Mouse (Mus musculus): ENCODE data around the gene Col4a5. TPM values are rescaled to one million over a fixed set of nuclear protein-coding genes. Genes with fewer than 3 reads are reported as not detected.
A peak's percentile ranks its signal among the peaks of the same experiment; 100 is the strongest.

Col4a5 gene
- polyA plus RNA-seq, 1 experiment: 13.1 TPM

DNA sequence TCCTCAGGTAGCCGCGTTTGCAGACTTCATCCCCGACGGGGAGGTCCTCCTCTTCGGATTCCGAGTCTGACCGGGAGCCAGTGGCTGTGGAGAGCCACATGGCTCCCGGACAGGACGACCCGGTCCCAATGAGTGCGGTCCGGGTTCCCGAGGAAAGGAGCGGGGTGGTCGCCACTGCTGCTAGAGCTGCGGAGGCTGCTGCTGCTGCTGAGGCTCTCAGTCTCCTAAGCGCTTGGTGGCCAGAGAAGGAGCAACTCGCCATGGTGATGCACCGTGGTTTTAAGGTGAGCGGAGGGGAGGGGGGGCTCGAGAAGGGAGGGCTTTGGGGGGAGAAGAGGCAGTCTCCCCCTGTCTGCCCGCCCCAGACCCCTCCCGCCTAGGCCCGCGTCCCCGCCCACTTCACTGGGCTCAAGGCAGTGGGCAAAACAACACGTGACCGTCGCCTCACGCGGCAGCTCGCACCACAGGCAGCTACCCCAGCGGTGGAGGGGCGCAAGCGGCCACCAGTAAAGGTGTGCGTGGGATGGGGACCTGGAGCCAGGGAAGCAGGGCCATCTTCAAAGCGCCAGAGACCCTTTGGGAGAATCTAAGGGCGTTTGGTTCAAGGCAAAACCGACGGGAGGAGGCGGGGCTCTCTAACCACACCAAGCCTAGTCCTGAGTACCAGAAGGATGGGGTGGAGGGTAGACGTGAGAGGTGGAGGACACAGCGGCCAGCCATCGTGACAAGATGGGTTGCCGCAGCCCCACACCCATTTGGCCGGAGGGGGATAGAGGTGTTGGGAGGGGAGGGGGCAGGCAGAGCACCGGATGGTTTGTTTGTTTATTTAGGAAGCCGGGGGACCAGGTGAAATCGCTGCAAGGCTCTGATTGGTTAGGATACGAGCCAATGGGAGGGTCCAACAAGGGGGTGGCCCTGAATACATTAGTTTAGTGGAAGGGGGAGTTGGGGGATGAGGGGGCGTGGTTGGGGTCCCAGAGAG is 250.0 kb downstream of the Col4a5 start, which contains the start of gene Irs4:
TSS of gene Irs4 (minus strand) at position 327 of the 982 bp plus-strand sequence.
- DNase-seq: no peak
- TF ChIP-seq CTCF (conservative IDR thresholded peaks at IDR 0.05; ENCODE audit: insufficient read depth, insufficient read length, low read depth, low read length) (no peak), POLR2A (IDR thresholded peaks at IDR 0.05; ENCODE audit: low read depth, low read length) (no peak)
- Histone ChIP-seq H3K27ac (ENCODE audit: insufficient read depth, low read depth, low read length) (no peak within 1 kb of the TSS), H3K36me3 (ENCODE audit: control insufficient read depth, insufficient read depth, low read length) (no peaks in the 10 kb centered on the region), H3K4me3 (ENCODE audit: insufficient read depth, low read depth, low read length) (peak within 1 kb of the TSS; percentile 39; the same call in 1 of the 2 replicates), H3K27me3 (replicated peaks; ENCODE audit: control insufficient read depth, insufficient read depth, low read length) (peaks cover 3% of the 10 kb centered on the region), H3K4me1 (ENCODE audit: control insufficient read depth, insufficient read depth, low read length) (no peaks in the 10 kb centered on the region)
- WGBS: 1% methylated on average over 47 of the region's 51 CpGs

DNA sequence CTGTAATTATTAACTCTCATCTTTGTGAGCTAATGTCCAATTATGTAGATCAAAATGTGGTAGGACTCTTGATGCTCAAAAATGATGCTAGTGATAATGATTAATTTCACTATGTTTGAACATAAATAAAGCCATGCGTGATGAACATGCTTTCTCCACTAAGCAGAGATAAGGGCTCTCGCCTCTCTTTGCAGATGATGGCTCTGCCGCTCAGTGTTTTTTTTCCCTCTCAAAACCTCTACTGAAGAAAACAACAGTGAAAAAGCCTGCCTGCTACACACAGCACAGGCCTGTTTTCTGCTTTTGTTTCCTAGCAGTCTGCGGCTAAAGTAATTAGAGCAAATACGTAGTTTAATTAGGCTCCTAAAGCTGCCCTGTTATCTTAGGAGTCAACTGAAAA is 254.4 kb downstream of the Col4a5 start:
- Histone ChIP-seq H3K4me3 (ENCODE audit: insufficient read depth, low read depth, low read length) (no peak overlapping the region), H3K36me3 (ENCODE audit: control insufficient read depth, insufficient read depth, low read length) (no peaks in the 10 kb centered on the region), H3K4me1 (ENCODE audit: control insufficient read depth, insufficient read depth, low read length) (no peaks in the 10 kb centered on the region), H3K27ac (ENCODE audit: insufficient read depth, low read depth, low read length) (no peak overlapping the region), H3K27me3 (replicated peaks; ENCODE audit: control insufficient read depth, insufficient read depth, low read length) (no peaks in the 10 kb centered on the region)
- DNase-seq: no peak
- WGBS: 78% methylated on average over 5 of the region's 5 CpGs
- TF ChIP-seq CTCF (conservative IDR thresholded peaks at IDR 0.05; ENCODE audit: insufficient read depth, insufficient read length, low read depth, low read length): no peak
- TF ChIP-seq POLR2A (IDR thresholded peaks at IDR 0.05; ENCODE audit: low read depth, low read length): no peak

Other genes starting within 250 kb of the Col4a5 start
- gene Col4a6, start 1.3 kb upstream of the Col4a5 start, polyA plus RNA-seq (2012; rRNA removed): 1.2 and 1.9 TPM in 2 replicates
- not detected in 2 replicates for gene Irs4, start 249.9 kb downstream of the Col4a5 start, polyA plus RNA-seq (2012; rRNA removed)

Measured in kidney, adult 2 months (tissue).